Mouse (Mus musculus) retina, postnatal 7 days (tissue): ENCODE results near the gene Scarb2.
A peak's percentile ranks its signal among the peaks of the same experiment; 100 is the strongest.

ENCODE experiments used
- DNase-seq: peaks from one replicate; pipeline ENCODE4 v3.0.0-alpha.2; 2012; ENCODE audit warnings: low read depth, low spot score

Gene Scarb2

DNA sequence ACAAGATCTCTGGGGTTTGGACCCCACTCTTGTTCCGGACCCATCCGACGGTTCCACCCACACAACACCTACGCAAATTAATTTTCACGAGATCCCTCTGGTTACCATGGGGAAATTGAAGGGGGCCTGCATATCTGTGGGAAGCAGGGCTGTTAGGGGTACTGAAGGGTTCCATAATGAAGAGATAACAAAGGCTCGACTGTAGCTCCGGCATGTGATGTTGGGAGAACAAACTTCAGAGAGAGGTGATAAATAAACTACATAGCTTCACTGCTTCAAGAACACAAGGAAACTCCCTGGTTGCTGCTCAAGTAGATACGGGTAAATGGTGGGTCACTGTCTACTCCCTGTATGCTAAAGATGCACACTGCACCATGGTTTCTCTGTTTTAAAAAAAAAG, 68.1 kb downstream of the Scarb2 start:
- no peak for DNase-seq

DNA sequence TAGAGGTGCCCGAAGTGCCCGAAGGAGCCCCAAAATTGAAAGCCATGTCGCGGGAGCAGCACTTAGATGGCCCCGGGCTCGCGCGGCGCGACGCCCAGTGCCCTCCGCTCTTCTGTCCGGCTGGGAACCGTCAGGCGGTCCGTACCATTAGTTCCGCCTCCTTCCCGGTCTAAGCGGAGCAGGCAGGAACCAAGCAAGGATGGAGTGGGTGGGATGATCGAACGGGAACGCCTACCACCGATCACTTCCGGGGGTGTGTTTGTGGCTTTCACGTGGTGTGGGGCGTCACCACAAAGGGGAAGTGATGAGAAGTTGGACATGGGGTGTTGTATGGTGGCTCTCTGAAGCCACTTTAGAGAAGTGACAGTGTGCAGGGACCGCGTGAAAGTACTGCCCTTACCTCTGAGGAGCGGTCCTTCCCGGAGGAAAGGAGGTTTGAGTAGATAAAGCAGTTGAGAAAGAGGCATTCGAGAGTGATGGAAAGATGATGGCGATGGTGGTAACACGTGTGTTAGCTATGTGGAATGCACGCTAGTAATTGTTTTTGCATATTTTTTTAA, 71.5 kb downstream of the Scarb2 start, which contains the start of gene Nup54:
Nup54 (minus strand) TSS at position 195 of the 560 bp plus-strand sequence.
- DNase-seq, result peak; percentile 94

DNA sequence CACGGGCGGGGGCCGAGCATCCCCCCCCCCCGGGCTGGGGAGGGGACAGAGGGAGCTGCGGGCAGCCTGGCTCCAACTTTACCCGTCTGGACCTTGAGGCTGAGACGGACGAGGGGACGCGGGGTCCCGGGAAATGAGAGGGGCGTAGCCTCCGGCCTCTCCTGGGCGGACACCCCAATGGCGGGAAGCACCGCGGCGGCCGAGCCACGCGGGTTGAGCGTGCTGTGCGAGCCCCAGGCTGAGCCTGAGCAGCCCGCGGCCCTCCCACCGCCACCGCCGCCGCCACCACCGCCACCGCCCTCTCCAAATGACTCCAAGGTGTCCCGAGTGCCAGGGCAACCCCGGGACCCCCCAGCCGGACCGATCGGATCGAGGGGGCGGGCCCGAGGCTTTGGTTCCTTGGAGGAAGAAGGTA, 72.1 kb downstream of the Scarb2 start:
- no peak for DNase-seq

DNA sequence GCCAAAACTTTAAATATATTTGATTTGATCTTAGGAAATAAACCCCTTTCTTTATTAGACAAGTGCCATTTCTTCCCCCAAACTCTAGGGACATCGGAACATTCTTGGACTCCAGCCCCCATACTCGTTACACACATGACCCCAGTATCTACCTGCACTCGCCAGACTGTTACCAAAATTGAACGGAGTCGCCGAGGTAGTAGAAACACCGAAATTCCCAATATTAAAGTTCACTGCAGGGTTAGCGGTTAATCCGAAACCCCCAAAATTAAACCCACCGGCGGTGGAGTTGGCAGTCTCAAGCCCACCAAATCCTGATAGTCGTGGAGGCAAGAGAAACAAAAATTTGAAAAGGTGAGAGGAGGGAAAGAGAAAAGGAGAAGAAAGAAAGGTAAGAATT, 72.6 kb downstream of the Scarb2 start:
- DNase-seq, result no peak

DNA sequence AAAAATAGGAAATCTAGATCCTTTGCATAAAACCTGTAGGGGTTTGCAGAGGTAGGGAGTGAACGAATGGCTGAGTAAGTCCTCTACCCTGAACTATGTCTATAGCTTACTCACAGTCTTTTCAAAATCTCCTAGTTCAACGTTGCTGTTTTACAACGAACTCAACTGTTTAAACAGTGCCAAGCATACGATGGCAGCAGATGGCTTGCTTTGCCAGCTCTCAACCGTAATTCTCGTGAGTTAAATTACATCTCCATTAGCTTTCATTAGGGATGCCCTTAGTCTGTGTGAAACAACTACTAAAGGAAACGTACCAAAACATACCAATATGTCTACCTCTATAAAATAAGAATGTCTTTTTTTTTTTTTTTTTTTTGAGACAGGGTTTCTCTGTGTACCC, 75.0 kb downstream of the Scarb2 start:
- no peak for DNase-seq

DNA sequence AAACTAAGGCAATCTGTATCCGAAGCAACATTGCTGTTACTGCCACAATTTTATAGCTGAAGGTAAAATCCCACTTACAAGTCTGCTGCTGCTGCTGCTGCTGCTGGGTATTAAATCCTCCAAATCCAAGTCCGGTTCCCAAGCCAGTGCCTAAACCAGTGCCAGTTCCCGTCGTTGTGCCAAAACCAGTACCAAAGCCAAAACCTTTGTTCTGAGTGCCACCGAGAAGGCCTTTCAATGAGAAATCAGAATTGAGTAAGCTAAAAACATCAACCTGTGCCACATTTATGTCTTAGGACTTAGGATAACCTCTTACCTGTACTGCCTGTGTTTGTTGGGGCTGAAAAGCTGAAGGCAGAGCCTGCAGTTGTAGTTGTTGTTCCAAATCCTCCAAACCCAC, 75.9 kb downstream of the Scarb2 start:
- DNase-seq, result no peak

DNA sequence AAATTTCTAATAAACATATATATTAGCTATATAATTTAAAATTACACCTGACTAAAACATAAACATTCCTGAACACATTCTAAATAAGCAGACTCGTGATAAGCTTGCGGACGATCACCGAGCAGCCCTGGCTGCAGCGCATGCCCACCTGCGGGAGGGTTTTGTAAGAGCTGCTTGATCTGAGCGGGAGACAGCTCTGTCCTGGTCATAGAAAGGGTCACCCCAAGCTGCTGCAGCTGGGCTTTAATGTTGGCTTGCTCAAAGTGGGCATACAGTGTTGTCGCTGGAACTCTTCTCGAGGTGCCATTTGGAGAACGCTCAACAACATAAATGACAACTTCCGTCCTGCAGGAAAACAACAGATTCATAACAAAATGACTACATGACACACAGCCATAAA, 82.5 kb downstream of the Scarb2 start:
- no peak for DNase-seq

DNA sequence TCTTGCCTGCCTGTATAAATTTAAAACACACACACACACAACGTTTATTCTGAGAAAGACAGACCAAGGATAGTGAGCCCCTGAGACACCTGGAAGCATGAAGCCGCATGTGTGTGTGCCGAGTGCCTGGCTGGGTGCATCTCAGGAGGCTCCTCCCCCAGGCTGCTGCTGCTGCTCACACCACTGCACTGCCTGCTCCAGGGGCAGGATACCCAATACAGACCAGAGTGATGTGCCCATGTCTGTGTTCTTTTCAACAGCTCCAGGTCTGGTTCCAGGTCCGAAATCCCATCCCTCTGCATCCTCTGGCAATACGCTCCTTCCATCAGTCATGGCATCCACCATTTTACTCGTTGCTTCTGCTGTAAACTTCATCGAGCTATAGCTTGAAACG, 92.7 kb downstream of the Scarb2 start:
- no peak for DNase-seq

DNA sequence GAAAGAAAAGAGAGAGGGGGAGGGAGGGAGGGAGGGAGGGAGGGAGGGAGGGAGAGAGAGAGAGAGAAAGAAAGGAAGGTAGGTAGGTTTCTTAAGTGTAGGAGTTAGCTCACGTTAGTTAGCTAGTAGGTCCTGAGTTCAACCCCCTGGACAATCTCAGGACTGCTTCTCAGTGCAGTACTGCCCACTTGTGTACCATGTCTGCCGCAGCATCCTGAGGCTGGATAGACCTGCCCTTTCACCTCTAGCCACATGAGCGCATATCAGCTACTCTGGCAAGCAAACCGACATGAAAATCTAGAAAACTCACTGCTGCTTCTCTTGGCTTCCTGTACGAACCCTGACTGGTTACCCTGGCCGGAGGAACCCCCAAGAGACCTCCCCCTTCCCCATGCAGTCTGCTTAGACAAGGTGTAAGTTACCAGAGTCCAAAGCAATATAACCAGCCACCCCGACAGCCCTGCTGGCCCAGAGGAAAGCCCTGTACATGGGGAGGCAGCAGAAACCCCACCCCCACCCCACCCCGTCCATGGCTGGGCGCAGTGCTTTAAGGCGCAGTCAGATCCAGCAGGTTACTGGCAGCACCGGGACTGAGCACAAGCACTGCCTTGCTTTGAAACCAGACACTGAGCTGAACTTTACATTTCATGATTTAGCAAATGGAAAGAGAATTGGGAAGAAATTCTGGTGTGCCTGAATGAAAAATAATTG, 93.2 kb downstream of the Scarb2 start:
- DNase-seq, result no peak

DNA sequence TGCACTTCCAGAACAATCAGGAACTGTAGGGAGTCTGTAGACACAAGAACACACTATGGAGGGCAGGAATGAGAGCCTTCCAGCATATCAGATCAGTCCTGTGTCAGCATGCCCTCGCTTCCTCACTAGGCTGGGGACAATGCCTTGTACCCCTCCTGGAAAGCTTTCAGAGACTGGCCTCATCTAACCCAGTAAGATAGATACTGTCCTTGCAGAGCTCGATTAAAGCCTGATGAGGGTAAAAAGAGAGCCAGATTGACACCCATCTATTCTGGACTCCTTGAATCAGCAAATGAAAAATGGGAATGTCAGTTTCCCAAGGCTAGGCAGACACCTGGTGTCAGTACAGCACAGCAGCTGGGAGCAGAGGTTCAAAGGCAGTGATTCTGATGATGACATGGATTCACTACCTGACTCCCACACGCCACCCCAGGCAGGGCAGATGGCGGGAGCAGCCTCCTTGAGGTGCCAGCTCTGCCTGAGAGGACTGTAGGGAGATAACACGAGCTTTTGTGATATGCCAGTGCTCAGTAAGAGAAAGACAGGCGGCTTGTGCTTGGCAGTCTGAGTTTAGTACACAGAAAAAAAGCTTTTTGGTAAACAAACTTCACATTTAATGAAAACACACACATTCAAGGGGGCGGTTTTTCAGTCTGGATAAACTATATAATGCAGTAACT, 95.0 kb downstream of the Scarb2 start:
- DNase-seq, result no peak

DNA sequence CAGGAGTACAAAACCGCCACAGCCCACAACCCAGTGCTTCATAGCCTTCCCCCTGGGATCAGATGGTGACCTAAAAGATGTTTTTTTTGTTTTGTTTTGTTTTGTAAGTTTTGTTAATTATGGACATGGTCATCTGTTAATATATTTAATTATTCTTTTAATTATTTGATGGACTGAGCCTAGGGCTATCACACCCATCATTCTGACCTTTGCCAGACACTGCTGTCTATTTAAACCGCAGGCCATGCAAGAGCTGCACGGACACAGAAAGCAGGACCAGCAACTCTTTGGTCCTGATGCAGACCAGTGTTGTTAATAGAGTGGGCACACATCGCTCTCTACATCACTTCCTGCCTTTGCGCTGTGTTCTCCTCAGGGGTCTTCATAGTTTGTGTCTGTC, 96.1 kb downstream of the Scarb2 start:
- DNase-seq, result no peak

DNA sequence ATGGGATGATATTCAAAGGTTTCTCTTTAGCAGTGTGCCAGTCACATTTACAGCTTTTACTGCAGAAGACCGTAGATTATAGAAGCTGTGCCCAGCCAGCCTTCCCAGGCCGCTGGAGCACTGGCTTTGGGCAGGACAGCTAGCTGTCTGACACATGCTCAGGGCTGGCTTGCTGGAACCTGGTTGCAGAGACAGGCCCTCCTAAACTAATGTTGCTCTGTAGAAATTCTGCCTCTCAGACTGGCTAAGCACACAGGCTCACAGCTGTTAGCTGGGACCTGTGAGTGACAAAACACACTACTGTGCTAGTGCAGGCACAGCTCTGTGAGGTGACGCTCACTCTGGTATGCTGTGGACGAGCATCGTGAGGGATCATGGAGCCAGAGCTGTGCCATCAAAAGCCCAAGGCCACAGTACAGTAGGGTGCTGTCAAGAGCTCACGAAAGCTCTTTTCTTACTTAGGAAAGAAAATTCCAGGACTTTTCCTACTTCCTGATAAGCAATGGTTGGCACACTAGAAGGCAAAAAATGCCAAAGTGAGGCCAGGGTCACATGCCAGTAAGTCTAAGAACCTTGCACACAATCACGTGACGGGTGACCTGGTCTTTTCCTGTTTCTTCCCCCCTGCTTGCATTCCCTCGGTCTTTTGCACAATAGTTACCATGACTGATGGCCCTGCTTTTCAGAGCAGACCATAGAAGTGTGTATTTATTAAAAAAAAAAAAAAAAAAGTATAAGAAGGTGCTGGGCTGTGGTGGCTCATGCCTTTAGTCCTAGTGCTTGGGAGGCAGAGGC, 97.1 kb downstream of the Scarb2 start:
- DNase-seq, result no peak

DNA sequence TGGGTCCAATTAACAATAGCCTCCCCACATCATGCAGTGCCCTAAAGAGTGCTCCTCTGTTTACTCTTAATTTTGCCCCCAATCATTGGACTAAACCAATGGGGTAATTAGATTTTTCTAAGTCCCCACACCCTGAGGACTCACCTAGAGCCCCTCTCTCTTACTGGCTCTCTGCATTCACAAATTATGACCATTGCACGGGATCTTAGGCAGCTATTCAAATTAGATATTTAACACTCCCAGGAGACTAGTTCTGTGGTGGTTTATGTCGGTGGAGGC, 102.3 kb downstream of the Scarb2 start:
- no peak for DNase-seq

DNA sequence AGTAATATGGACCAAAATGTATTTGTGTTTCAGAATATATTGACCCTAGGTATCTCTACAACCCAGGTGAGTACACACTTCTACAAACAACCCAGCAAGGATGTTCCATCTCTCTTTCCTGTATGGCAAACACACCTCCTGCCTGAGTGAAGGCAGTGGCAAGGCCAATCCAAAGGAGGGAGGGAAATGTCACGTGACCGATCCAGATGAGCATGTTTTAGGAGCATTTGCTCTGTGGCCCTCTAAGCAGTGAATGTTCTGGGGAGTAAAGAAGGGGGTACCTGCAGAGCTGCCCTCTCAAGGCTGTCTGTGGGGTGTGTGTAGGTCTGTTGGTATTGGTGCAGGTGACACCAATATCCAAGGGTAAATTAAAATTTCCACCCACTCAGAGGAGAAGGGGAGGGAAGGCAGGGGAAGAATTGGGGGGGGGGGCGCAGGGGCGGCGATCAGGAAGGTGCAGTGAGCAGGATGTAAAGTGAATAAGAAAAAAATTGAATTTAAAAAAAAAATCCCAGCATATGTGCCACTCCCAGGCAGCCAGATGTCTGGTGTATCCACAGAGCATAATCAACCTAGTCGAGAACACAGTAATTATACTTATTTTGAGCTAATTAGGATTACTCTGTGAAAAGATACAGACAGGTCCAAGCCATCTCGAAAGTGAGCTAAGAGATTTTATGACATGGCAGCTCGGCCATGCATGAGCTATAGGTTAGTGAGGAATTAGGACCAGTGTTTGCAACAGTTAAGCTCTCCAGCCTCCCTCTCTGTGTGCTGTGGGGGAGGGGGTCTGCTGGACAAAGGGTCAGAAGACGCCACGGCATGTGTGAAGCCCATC, 102.9 kb downstream of the Scarb2 start:
- DNase-seq, result no peak

DNA sequence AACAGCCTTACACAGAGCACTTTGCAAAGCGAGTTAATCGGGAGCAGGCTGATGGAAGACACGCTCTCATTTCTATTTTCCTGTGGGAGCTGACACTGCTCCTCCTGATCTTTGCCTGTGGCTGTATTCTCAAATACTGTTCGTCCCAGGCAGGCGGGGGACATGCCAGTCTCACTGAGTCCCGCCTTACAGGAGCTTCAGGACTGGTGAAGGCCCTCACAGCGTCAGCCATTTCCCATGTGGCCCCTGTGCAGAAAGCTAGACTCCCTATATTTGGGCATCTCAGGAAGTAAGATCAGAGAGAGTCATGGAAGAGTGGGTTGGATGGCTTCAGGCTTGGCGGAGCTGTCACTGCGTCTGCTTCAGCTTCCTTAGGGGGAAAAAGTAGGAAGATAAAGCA, 103.8 kb downstream of the Scarb2 start:
- no peak for DNase-seq

DNA sequence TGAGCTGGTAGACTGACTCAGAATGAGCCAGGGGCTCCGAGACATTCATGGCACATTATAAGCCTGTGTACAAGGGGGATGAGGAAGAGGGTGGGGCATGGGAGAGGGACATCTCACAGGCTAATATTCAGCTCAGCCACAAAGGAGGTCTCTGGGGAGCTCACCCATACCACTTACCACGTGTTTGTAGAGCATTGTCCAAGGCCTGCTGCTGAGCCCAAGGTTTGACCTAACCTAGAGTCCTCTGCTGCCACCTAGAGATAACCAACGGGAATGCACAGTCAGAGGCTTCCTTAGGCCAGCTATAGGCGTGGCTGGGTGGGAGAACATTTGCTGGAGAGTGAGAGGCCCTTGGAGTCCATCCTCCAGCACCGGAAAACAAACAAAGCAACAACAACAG, 108.5 kb downstream of the Scarb2 start:
- peak; percentile 67 for DNase-seq

DNA sequence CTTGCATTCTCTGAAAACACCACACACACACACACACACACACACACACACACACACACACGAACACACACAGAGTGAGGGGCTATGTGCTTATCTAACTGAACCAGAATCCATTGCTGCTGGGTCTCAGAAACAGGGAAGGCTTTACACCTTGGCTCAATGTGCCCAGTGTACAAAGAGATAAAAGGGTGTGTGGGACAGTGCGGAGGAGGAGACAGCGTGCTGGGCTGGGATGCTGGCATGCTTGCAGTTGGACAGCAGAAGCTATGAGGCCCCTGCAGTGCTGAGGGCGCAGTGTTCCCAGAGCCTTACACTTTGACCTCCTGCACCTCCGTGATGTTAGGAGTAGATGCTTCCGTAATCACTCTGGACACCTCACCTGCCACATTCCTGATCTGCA, 110.2 kb downstream of the Scarb2 start:
- no peak for DNase-seq

DNA sequence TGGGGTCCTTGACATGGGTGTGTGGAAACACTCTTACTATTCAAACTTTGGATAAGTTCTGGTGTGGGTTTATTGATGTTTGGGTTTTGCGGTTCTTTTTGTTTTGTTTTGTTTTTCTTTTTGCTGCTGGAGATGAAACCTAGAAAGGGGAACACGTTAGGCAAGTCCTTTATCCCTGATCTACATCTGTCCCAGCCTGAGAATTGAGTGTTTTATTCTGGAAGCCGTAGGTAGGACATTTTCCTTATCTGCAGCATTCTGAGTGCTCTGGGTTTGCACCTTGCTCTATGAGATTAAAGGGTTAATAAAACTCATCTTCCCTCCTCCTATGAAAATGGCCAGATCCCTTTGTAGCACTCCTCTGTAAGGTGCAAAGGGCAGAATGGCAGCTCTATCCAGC, 110.9 kb downstream of the Scarb2 start:
- DNase-seq, result no peak

DNA sequence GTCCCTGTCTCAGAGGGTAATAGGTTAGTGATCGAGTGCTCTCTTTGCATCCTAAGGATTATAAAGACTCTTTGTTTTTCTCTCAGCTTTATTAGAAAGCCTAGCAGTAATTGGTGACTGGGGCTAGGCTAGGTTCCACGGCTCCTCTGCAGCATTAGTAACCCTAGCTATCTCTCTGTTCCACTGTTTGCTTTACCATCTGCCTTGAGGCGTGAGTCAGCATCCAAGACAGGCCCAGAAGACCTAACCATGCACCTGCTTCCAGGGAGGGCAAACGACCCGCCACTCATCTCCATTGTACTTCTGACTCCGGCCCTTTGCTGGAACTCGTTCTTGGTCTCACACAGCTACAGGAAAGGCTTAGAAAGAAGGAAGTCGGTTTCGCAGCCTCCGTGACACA, 112.8 kb downstream of the Scarb2 start:
- no peak for DNase-seq

DNA sequence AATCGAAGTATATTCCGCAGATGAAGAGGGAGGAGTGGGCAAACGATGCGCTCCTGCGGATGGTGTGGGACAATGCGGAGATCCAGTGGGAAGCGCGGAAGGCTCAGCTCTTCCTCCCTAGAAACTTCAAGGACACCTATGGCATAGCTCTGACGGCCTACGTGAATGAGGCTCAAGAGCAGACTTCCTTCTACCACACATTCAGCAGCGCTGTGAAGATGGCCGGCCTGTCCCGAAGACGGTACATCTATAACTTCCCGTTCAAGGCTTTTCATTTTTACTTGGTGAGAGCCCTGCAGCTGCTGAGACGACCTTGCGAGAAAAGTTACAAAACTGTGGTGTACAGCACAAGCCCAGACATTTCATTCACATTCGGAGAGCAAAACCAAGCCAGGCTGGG, 114.1 kb downstream of the Scarb2 start:
- DNase-seq, result no peak
